Mouse (Mus musculus): ENCODE measurements around the gene Klhl42. TPM values are rescaled to one million over a fixed set of nuclear protein-coding genes. Genes with fewer than 3 reads are reported as not detected.

Klhl42 gene
- polyA plus RNA-seq, 1 experiment from 2014 or later, result 3.5 TPM

DNA sequence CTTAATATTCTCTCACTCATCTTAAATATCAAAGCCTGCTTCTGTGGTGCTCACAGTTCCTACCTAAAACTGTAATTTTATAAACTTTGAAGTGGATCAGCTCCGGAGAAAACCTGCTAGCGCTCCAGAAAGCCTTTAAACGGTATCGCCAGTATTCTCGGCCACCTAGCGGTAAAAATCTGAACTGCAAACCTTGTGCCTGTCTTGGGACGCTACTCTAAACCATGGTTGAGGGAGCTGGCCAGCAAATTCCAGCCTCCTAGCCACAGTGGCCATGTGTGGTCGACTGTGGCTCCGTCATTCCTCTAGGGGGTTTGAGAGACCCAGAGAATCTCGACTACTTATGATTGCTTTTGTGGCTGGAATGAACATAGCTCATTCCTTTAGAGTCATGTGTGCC, 25.4 kb downstream of the Klhl42 start:
- peaks cover 4% of the 10 kb centered on the region; the same call in 1 of the 2 replicates for H3K36me3 ChIP-seq
- H3K4me2 ChIP-seq, result no peak overlapping the region
- no peaks in the 10 kb centered on the region for H3K9me3 ChIP-seq (replicated peaks)
- H3K9ac ChIP-seq, result no peak overlapping the region
- H3K27ac ChIP-seq, result no peak overlapping the region
- H3K4me3 ChIP-seq, result no peak overlapping the region
- peaks cover 7% of the 10 kb centered on the region; the same call in 1 of the 2 replicates for H3K4me1 ChIP-seq (replicated peaks)
- WGBS, result 7% methylated on average over 10 of the region's 10 CpGs
- 0 out of 2 replicates have a peak, but pooled peaks have one; percentile 39 for ATAC-seq (replicated peaks; ENCODE audit: insufficient number of reproducible peaks, insufficient read depth, low FRiP score, low read depth)
- H3K27me3 ChIP-seq, result no peaks in the 10 kb centered on the region

DNA sequence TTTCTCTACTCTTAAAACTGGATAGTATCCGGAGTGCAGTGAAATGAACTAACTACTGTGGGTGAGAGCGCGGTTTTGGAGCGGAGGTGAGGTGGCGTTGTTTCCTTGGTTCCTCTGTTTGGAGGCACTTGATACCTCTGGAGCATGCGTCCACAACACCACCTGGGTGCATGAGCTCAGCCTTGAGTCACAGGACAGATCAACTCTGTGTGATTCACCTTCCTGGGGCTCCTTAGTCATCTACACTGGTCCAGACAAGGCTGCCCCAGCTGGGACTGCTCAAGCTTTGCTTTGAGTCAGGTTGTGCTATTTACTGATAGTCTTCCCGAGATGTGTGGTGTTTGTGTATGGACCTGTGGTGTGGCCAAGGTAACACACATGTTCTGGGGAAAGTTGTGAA, 26.6 kb downstream of the Klhl42 start:
- peaks cover 7% of the 10 kb centered on the region; the same call in 1 of the 2 replicates for H3K4me1 ChIP-seq (replicated peaks)
- H3K4me2 ChIP-seq, result no peak overlapping the region
- no peaks in the 10 kb centered on the region for H3K9me3 ChIP-seq (replicated peaks)
- 90% methylated on average over 7 of the region's 7 CpGs for WGBS
- no peaks in the 10 kb centered on the region for H3K27me3 ChIP-seq
- H3K27ac ChIP-seq, result no peak overlapping the region
- no peak for ATAC-seq (replicated peaks; ENCODE audit: insufficient number of reproducible peaks, insufficient read depth, low FRiP score, low read depth)
- H3K36me3 ChIP-seq, result no peaks in the 10 kb centered on the region
- H3K4me3 ChIP-seq, result no peak overlapping the region
- H3K9ac ChIP-seq, result no peak overlapping the region

DNA sequence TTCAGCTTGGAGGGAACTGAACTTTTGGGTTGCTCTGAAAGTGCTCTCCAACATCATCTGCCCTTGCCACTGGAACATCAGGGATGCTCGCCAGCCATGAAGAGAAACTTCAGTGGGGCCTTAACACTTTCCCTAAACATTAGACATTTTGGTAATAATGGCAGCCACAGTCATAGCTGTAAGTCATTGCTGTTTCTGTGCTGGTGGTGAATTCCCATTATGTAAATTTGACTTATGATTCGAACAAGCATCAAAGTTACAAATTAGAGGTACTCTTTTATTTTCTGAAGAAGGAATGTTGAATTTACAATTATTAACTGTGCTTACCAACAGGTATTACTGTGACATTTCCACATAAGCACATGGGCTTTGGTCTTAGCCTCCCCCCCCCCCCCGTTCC, 27.0 kb downstream of the Klhl42 start:
- Histone ChIP-seq H3K4me1 (replicated peaks) (peaks cover 7% of the 10 kb centered on the region; the same call in 1 of the 2 replicates), H3K9me3 (replicated peaks) (no peaks in the 10 kb centered on the region), H3K27ac (no peak overlapping the region), H3K4me3 (no peak overlapping the region), H3K9ac (no peak overlapping the region), H3K36me3 (no peaks in the 10 kb centered on the region), H3K27me3 (no peaks in the 10 kb centered on the region), H3K4me2 (no peak overlapping the region)
- 71% methylated on average over 3 of the region's 3 CpGs for WGBS
- no peak for ATAC-seq (replicated peaks; ENCODE audit: insufficient number of reproducible peaks, insufficient read depth, low FRiP score, low read depth)

DNA sequence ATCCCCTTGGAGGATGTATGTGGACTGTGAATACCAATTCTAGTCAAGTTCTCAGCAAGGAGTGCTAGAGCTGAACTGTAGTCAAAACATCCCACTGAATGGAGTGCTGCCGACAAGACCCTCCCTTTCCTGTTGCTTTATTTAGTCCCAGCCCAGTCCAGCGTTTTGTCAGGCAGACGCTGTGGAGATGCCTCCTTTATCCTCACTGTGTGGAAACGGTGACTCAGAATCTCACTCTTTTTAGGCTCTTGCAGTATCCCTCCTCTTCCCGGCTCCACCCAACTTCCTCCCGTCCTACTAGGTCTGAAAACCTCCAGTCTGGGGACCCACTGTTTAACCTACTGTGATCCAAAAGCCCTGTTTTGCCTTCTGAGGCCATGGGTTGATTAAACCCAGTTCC, 30.1 kb downstream of the Klhl42 start:
- 14% methylated on average over 6 of the region's 6 CpGs for WGBS
- peaks cover 7% of the 10 kb centered on the region; the same call in 1 of the 2 replicates for H3K4me1 ChIP-seq (replicated peaks)
- H3K27ac ChIP-seq, result no peak overlapping the region
- no peaks in the 10 kb centered on the region for H3K27me3 ChIP-seq
- H3K36me3 ChIP-seq, result no peaks in the 10 kb centered on the region
- no peak for ATAC-seq (replicated peaks; ENCODE audit: insufficient number of reproducible peaks, insufficient read depth, low FRiP score, low read depth)
- no peak overlapping the region for H3K9ac ChIP-seq
- no peak overlapping the region for H3K4me3 ChIP-seq
- H3K9me3 ChIP-seq (replicated peaks), result no peaks in the 10 kb centered on the region
- no peak overlapping the region for H3K4me2 ChIP-seq

DNA sequence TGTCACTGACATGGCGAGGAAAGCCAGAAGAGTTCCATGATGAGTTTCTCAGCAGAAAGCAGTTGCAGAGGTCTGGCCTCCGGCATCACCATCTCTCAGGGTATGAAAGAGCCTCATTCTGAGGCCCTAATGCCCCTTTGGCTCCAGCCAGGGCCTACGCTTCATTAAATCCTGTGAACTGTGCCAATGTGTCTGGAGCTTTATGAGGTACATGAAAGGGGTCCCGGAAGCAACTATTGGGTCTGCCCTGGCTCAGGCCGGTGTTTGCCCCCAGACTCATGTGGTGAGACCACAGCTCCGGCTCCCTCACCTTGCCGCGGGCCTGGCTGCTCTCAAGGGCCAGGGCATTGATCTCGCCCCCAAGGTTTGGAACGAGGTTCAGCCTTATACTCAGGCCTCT, 36.1 kb downstream of the Klhl42 start:
- no peak overlapping the region for H3K27ac ChIP-seq
- no peaks in the 10 kb centered on the region for H3K36me3 ChIP-seq
- 85% methylated on average over 10 of the region's 10 CpGs for WGBS
- no peak for ATAC-seq (replicated peaks; ENCODE audit: insufficient number of reproducible peaks, insufficient read depth, low FRiP score, low read depth)
- H3K4me3 ChIP-seq, result no peak overlapping the region
- H3K9ac ChIP-seq, result no peak overlapping the region
- H3K4me1 ChIP-seq (replicated peaks), result no peaks in the 10 kb centered on the region
- no peaks in the 10 kb centered on the region for H3K9me3 ChIP-seq (replicated peaks)
- no peak overlapping the region for H3K4me2 ChIP-seq
- no peaks in the 10 kb centered on the region for H3K27me3 ChIP-seq

DNA sequence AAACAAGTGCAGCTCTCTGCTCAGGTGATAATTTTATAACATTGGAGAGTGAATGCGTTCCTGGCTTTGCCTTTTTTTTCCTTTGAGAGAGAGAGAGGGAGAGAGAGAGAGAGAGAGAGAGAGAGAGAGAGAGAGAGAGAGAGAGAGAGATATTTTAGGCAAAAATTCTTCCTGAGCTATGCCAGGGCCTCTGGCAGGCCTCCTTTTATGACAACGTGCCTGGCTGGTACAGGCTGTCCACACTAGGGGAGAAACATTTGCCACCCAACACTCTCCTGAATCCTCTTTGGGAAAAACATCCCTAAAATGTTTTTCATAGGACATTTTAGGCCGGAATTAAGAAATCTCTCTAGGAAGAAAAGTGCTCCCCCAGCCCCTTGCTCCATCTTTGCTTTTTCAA, 47.1 kb downstream of the Klhl42 start:
- no peak overlapping the region for H3K4me2 ChIP-seq
- H3K4me1 ChIP-seq (replicated peaks), result peaks cover 10% of the 10 kb centered on the region; the same call in 1 of the 2 replicates
- no peak overlapping the region for H3K9ac ChIP-seq
- no peak overlapping the region for H3K27ac ChIP-seq
- no peaks in the 10 kb centered on the region for H3K27me3 ChIP-seq
- no peaks in the 10 kb centered on the region for H3K9me3 ChIP-seq (replicated peaks)
- WGBS, result 43% methylated on average over 3 of the region's 3 CpGs
- no peaks in the 10 kb centered on the region for H3K36me3 ChIP-seq
- H3K4me3 ChIP-seq, result no peak overlapping the region
- ATAC-seq (replicated peaks; ENCODE audit: insufficient number of reproducible peaks, insufficient read depth, low FRiP score, low read depth), result no peak

DNA sequence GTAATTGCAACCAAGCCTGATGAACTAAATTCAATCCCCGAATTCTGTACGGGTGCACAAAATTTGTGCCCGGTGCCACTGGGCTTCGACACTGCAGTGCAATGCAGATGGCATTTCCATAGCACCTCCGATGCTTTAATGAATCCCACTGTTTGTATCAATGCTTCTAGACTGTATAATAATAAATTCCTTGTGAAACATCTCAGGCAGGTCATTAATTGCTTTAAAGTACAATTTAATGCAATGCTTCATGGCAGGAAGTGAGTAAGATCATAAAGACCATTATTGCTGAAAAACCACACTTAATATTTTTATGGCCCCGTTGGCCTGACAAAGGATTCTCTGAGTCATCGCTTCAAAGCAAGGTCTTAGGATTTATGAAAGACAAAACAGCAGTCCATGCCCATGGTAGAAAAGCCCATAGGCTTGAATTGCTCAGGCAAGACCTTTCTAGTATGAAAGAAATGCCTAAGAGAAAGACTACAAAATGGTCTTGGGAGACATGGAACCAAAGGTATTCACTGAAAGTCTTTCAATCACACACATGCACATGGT, 49.5 kb downstream of the Klhl42 start:
- Histone ChIP-seq H3K36me3 (no peaks in the 10 kb centered on the region), H3K27me3 (no peaks in the 10 kb centered on the region), H3K9me3 (replicated peaks) (no peaks in the 10 kb centered on the region), H3K4me1 (replicated peaks) (peaks cover 26% of the 10 kb centered on the region), H3K9ac (no peak overlapping the region), H3K4me3 (no peak overlapping the region), H3K27ac (no peak overlapping the region), H3K4me2 (no peak overlapping the region)
- 86% methylated on average over 7 of the region's 7 CpGs for WGBS
- ATAC-seq (replicated peaks; ENCODE audit: insufficient number of reproducible peaks, insufficient read depth, low FRiP score, low read depth), result no peak

DNA sequence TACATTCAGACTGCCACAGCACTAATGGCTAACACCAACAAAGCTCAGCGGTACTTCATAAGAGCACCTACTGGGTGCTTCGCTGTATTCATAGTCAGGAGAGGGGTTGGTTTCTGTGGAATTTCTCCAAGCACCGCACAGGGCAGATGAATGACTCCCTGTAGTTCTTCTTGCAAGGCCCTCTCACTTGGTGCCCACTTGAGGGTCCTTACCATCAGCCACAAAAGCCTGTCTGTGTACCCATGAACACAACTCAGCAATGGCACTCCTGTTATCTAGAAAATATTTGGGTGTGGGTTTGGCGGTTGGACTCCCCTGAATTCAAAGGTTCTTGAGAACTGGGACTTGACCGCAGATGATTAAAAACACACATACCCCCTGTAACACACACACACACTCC, 53.5 kb downstream of the Klhl42 start:
- no peaks in the 10 kb centered on the region for H3K9me3 ChIP-seq (replicated peaks)
- H3K36me3 ChIP-seq, result no peaks in the 10 kb centered on the region
- 68% methylated on average over 5 of the region's 5 CpGs for WGBS
- no peak for ATAC-seq (replicated peaks; ENCODE audit: insufficient number of reproducible peaks, insufficient read depth, low FRiP score, low read depth)
- H3K4me2 ChIP-seq, result no peak overlapping the region
- no peak overlapping the region for H3K4me3 ChIP-seq
- H3K27me3 ChIP-seq, result no peaks in the 10 kb centered on the region
- H3K27ac ChIP-seq, result peak overlapping the region; percentile 63
- H3K9ac ChIP-seq, result no peak overlapping the region
- peaks cover 19% of the 10 kb centered on the region for H3K4me1 ChIP-seq (replicated peaks)

DNA sequence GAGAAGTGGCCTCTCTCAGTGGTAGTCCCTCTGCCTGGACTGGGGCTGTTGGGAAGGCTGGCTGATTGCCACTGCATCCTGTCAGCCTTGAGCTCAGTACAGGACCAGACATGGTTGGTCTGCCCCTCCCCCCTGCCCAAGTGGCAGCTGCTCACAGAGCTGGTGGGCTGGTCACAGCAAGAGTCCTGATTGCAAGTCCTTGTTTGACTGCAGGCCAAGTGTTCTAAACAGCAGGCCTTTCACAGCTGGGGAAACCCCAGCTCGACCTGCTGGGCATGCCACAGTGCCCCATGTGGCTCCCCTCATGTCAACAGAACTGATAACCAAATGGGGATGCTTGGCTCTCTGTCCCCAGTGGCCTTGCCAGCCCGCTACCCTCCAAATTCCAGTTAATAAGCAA, 54.1 kb downstream of the Klhl42 start:
- Histone ChIP-seq H3K4me2 (peak overlapping the region; percentile 16; the same call in 1 of the 2 replicates), H3K36me3 (no peaks in the 10 kb centered on the region), H3K4me1 (replicated peaks) (peaks cover 19% of the 10 kb centered on the region), H3K9me3 (replicated peaks) (no peaks in the 10 kb centered on the region), H3K4me3 (no peak overlapping the region), H3K27ac (peak overlapping the region; percentile 63), H3K27me3 (no peaks in the 10 kb centered on the region), H3K9ac (no peak overlapping the region)
- ATAC-seq (replicated peaks; ENCODE audit: insufficient number of reproducible peaks, insufficient read depth, low FRiP score, low read depth), result peak; percentile 97
- WGBS, result 16% methylated on average over 2 of the region's 2 CpGs

DNA sequence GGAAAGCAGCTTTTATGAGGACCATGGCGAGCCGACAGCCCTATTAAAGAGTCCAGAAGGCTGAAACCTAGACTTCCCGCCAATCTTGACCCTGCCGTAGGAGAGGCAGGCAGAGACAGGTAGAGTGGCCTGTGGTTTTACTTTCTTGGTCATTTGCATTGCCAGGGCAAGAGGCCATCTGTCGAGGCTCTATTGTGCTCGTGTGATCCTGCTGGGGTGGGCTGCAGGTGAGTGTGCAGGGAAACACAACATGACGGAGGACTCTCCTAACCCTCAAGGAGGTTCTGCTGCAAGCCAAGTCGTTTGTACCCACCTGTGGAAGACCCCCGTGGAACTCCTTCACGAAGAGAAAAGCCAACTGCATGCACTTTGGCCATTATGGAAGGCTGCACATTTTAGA, 54.6 kb downstream of the Klhl42 start:
- Histone ChIP-seq H3K36me3 (no peaks in the 10 kb centered on the region), H3K27ac (peak overlapping the region; percentile 63), H3K4me3 (no peak overlapping the region), H3K4me2 (peak overlapping the region; percentile 16; the same call in 1 of the 2 replicates), H3K4me1 (replicated peaks) (peaks cover 19% of the 10 kb centered on the region), H3K9me3 (replicated peaks) (no peaks in the 10 kb centered on the region), H3K9ac (no peak overlapping the region), H3K27me3 (no peaks in the 10 kb centered on the region)
- WGBS, result 48% methylated on average over 10 of the region's 10 CpGs
- no peak for ATAC-seq (replicated peaks; ENCODE audit: insufficient number of reproducible peaks, insufficient read depth, low FRiP score, low read depth)

DNA sequence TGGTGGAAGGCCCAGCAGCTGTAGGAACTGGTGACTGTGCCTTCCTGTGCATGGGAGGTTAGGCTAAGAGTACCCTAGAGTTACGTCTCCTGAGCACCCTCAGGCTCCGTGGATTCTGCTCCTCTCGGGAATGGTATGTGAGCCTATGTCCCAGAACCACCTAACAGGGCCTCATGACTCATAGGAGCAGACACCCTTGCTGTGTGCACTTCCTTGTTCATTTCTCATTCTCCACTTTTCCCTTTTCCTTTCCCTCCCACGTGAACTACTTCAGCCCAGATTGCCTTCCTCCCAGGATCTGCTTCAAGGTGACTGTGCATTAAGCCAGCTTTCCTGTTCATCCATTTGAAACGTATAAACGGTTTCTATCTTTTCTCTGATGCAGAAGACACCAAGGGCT, 59.9 kb downstream of the Klhl42 start:
- H3K27me3 ChIP-seq, result no peaks in the 10 kb centered on the region
- H3K9ac ChIP-seq, result no peak overlapping the region
- no peak overlapping the region for H3K4me3 ChIP-seq
- H3K9me3 ChIP-seq (replicated peaks), result no peaks in the 10 kb centered on the region
- H3K4me2 ChIP-seq, result no peak overlapping the region
- no peak for ATAC-seq (replicated peaks; ENCODE audit: insufficient number of reproducible peaks, insufficient read depth, low FRiP score, low read depth)
- H3K27ac ChIP-seq, result no peak overlapping the region
- WGBS, result 72% methylated on average over 6 of the region's 6 CpGs
- H3K4me1 ChIP-seq (replicated peaks), result no peaks in the 10 kb centered on the region
- H3K36me3 ChIP-seq, result no peaks in the 10 kb centered on the region

DNA sequence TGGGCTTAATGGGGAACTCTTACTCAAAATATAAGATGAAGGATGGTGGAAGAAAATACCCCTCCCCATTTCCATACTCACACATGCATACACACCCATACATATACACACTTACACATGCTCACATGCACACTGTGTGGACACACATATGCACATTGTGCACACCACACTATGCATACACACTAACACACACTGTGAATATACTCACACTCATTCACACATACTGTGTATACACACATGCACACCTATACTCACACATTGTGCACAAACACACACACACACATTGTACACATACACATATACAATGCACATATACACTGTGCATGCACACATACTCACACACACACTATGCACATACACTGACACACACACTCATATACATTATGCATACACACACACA, 60.7 kb downstream of the Klhl42 start:
- H3K36me3 ChIP-seq, result no peaks in the 10 kb centered on the region
- no peaks in the 10 kb centered on the region for H3K27me3 ChIP-seq
- ATAC-seq (replicated peaks; ENCODE audit: insufficient number of reproducible peaks, insufficient read depth, low FRiP score, low read depth), result no peak
- H3K27ac ChIP-seq, result no peak overlapping the region
- no peaks in the 10 kb centered on the region for H3K4me1 ChIP-seq (replicated peaks)
- H3K4me2 ChIP-seq, result no peak overlapping the region
- H3K4me3 ChIP-seq, result no peak overlapping the region
- H3K9me3 ChIP-seq (replicated peaks), result no peaks in the 10 kb centered on the region
- H3K9ac ChIP-seq, result no peak overlapping the region
